Mouse (Mus musculus) hematopoietic stem cell, adult 5-6 weeks (primary cell): ENCODE results near the gene Izumo1. TPM values are rescaled to one million over a fixed set of nuclear protein-coding genes. Genes with fewer than 3 reads are reported as not detected.
"Not testable (repeated sequence)": the region's sequence is repeated elsewhere in the genome, so short reads cannot be mapped to it uniquely, and the experiment has no call there.

Experiments used
- ATAC-seq, 2 experiments: fragments of 125-278 bp in 1 of 2; replicated peaks in 1 of 2; 2 replicates each; pipeline ENCODE4 v1.8.0; 2016 to 2017; ENCODE audit warnings: inconsistent platforms in 2 of 2, mild to moderate bottlenecking in 2 of 2, moderate number of reproducible peaks in 2 of 2, low read depth in 1 of 2, moderate TSS enrichment in 1 of 2; ENCODE audit not compliant: low FRiP score in 2 of 2, poor library complexity in 2 of 2, severe bottlenecking in 2 of 2, insufficient read depth in 1 of 2, low TSS enrichment in 1 of 2
- total RNA-seq: library from RNA; stranded (forward); fragments of 172-1452, 232-1000 nt; gene quantifications from 2 replicates; pipeline ENCODE4 v1.2.3, GENCODE M21; 2017

The Izumo1 gene
- total RNA-seq, 1 experiment from 2014 or later: not detected

- ATAC-seq: peak in 1 of 2 experiments; percentile 17; a peak in 1 of 4 replicates
Observed at GRCm38 (mm10) chr7:45654424-45655047, 32.9 kb downstream of the Izumo1 start.

GRCm38 (mm10) chr7:45660746-45661478, 39.3 kb downstream of the Izumo1 start:
- peak; percentile 56 to 74; a peak in 3 of 4 replicates for ATAC-seq

GRCm38 (mm10) chr7:45661702-45662101, 40.1 kb downstream of the Izumo1 start:
- ATAC-seq: not testable (repeated sequence)

DNA sequence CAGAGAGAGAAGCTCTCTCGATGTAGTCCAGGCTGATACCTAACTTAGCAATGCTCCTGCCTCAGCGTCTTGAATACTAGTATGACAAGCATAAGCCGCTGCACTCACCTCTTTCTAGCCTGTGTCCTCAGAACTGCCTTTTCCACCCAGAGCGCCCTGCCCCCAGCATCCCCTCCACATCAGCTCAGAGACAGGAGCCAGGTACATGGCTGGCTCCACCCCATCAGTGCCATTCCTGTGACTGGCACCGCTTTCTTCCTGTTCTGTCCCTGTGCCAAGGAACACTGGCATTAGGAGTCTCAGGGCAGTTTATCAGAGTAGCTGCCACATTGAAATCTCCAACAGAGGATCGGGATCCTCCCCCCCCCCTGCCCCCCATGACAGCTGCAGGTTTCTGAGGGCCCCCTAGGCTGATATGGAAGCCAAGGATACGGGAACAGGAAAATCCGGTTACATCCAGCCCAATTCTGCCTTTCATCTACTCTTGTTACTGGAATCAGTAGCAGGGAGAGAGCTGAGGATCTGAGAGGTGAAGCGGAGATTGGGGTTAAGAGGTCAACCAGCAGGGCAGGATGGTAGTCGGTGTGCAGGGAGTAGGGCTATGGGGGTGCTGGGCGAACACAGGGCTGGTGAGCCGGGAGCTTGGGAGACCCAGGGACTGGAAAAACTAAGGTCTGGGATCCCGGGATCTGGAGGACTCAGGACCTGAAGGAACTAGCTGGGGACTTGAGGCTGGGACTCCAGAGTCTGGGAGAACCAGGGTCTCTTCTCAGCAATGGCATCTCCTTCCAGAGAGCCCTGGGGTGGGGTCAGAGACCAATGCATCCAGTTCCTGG, 43.9 kb downstream of the Izumo1 start:
- ATAC-seq: no peak

- ATAC-seq: no peak
Observed at GRCm38 (mm10) chr7:45666161-45666560, 44.5 kb downstream of the Izumo1 start, which contains the start of gene Fut2. TSS of gene Fut2 (minus strand) at chr7:45666394.

DNA sequence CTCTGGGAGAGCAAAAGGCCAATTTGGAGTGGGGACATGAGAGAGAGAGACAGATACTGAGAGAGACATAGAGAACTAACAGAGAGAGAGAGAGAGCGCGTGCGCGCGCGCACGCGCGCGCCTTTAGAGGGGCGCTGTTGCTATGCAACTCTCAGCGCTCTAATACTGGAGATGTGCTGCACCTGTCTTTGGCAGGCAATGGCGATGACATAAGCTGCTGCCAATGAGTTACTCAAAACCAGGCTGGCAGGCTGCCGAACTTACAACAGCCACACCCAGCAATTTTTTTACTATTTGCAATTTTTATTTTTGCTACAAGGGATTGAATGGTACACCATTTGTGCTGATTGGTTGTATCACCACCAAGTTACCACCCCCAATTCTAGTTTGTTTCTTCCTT, 46.1 kb downstream of the Izumo1 start:
- ATAC-seq: no peak

DNA sequence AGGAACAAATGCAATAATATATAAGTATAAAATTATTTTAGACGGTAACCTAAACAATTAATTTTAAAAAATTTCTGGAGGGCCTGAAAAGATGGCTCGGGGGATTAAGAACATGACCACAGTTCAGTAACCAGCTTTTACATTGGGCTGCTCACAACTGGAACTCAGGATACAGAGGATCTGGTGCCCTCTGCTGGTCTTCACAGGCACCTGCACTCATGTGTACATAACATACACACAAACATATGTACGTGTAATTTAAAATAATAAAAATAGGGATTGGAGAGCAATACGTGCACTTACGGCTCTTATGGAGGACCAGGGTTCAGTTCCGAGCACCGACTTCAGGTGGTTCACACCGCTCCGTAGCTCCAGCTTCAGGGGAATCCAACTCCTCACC, 47.3 kb downstream of the Izumo1 start:
- no peak for ATAC-seq

GRCm38 (mm10) chr7:45677627-45678295, 56.1 kb downstream of the Izumo1 start:
- no peak for ATAC-seq

Other genes with a start within 250 kb of the Izumo1 start
- 498 and 589 TPM in 2 replicates for gene Snrnp70, start 226.1 kb upstream of the Izumo1 start, total RNA-seq
- gene Kcna7, start 216.2 kb upstream of the Izumo1 start, total RNA-seq: not detected in 2 replicates
- 0.79 TPM in 1 of 2 replicates, not detected in the other for gene Ntf5, start 208.1 kb upstream of the Izumo1 start, total RNA-seq
- not detected in 2 replicates for gene Lhb, start 201.0 kb upstream of the Izumo1 start, total RNA-seq
- 8.5 and 11.3 TPM in 2 replicates for gene Gys1, start 187.0 kb upstream of the Izumo1 start, total RNA-seq
- gene Ruvbl2, start 183.7 kb upstream of the Izumo1 start, total RNA-seq: 134 and 137 TPM in 2 replicates
- 599 and 753 TPM in 2 replicates for gene Ftl1, start 161.9 kb upstream of the Izumo1 start, total RNA-seq
- gene Bax, start 154.9 kb upstream of the Izumo1 start, total RNA-seq: 18.0 and 28.0 TPM in 2 replicates
- gene Tulp2, start 139.9 kb upstream of the Izumo1 start, total RNA-seq: not detected in 2 replicates
- gene Gm45808, start 135.0 kb upstream of the Izumo1 start, total RNA-seq: not detected in 2 replicates
- 16.9 and 21.6 TPM in 2 replicates for gene Dhdh, start 133.0 kb upstream of the Izumo1 start, total RNA-seq
- 255 and 378 TPM in 2 replicates for gene Nucb1, start 111.4 kb upstream of the Izumo1 start, total RNA-seq
- gene Ppp1r15a, start 95.5 kb upstream of the Izumo1 start, total RNA-seq: 267 and 291 TPM in 2 replicates
- 0.31 and 3.1 TPM in 2 replicates for gene Plekha4, start 95.5 kb upstream of the Izumo1 start, total RNA-seq
- gene Hsd17b14, start 66.9 kb upstream of the Izumo1 start, total RNA-seq: not detected in 2 replicates
- 16.4 and 20.9 TPM in 2 replicates for gene Bcat2, start 51.7 kb upstream of the Izumo1 start, total RNA-seq
- not detected in 2 replicates for gene Fgf21, start 6.3 kb upstream of the Izumo1 start, total RNA-seq
- 0.25 TPM in 1 of 2 replicates, not detected in the other for gene Fut1, start 4.5 kb upstream of the Izumo1 start, total RNA-seq
- 0.94 TPM in 1 of 2 replicates, not detected in the other for gene Rasip1, start 5.7 kb downstream of the Izumo1 start, total RNA-seq
- not detected in 2 replicates for gene Mamstr, start 18.2 kb downstream of the Izumo1 start, total RNA-seq
- not detected in 2 replicates for gene Fut2, start 44.6 kb downstream of the Izumo1 start, total RNA-seq
- gene Ntn5, start 62.2 kb downstream of the Izumo1 start, total RNA-seq: not detected in 2 replicates
- gene Sec1, start 72.6 kb downstream of the Izumo1 start, total RNA-seq: not detected in 2 replicates
- gene Car11, start 78.0 kb downstream of the Izumo1 start, total RNA-seq: 0.30 and 1.1 TPM in 2 replicates
- 11.5 and 25.3 TPM in 2 replicates for gene Dbp, start 83.3 kb downstream of the Izumo1 start, total RNA-seq
- 1,764 and 1,816 TPM in 2 replicates for gene Rpl18, start 93.6 kb downstream of the Izumo1 start, total RNA-seq
- gene Sphk2, start 96.2 kb downstream of the Izumo1 start, total RNA-seq: 8.2 and 10.9 TPM in 2 replicates
- 0.79 and 1.8 TPM in 2 replicates for gene Fam83e, start 99.4 kb downstream of the Izumo1 start, total RNA-seq
- not detected in 2 replicates for gene Spaca4, start 104.0 kb downstream of the Izumo1 start, total RNA-seq
- gene Lmtk3, start 161.9 kb downstream of the Izumo1 start, total RNA-seq: 0.10 TPM in 1 of 2 replicates, not detected in the other
- gene Sult2b1, start 162.9 kb downstream of the Izumo1 start, total RNA-seq: 4.1 TPM in 1 of 2 replicates, not detected in the other
- gene Cyth2, start 192.8 kb downstream of the Izumo1 start, total RNA-seq: 46.6 and 82.7 TPM in 2 replicates
- 0.63 TPM in 1 of 2 replicates, not detected in the other for gene Kcnj14, start 203.0 kb downstream of the Izumo1 start, total RNA-seq
- gene Grwd1, start 209.1 kb downstream of the Izumo1 start, total RNA-seq: 17.1 and 19.3 TPM in 2 replicates